Mouse (Mus musculus): ENCODE results near the gene Vmn2r70.

The Vmn2r70 gene

GRCm38 (mm10) chr7:85569092-85569491 lies at the start of gene Vmn2r70:
TSS of gene Vmn2r70 (minus strand) at chr7:85569192.
- DNase-seq, result no peak

- DNase-seq, result no peak
These were observed 6.2 kb downstream of the Vmn2r70 start, which contains the start of gene Vmn2r71 for GRCm38 (mm10) chr7:85562787-85563186. TSS of gene Vmn2r71 (plus strand) at chr7:85563087.

GRCm38 (mm10) chr7:85543118-85543517 lies 25.9 kb downstream of the Vmn2r70 start:
- no peak for DNase-seq

- no peak for DNase-seq
These were observed 26.9 kb downstream of the Vmn2r70 start for GRCm38 (mm10) chr7:85542108-85542507.

Data from lung, adult 18-20 months (tissue).